Mouse (Mus musculus): ENCODE measurements around the gene Scrn2. TPM values are rescaled to one million over a fixed set of nuclear protein-coding genes. Genes with fewer than 3 reads are reported as not detected.

The Scrn2 gene
- polyA plus RNA-seq, 1 experiment, result 21.1 TPM

GRCm38 (mm10) chr11:97074235-97074634, 44.5 kb downstream of the Scrn2 start:
- Histone ChIP-seq H3K27me3 (ENCODE audit: control insufficient read depth, insufficient read depth, insufficient read length) (peaks cover 14% of the 10 kb centered on the region), H3ac (ENCODE audit: control insufficient read depth, insufficient read length, low read depth) (no peak overlapping the region), H3K36me3 (ENCODE audit: control insufficient read depth, insufficient read depth) (no peaks in the 10 kb centered on the region), H3K4me3 (ENCODE audit: insufficient read depth, poor library complexity, severe bottlenecking) (no peak overlapping the region), H3K79me3 (ENCODE audit: low read depth) (no peaks in the 10 kb centered on the region), H3K79me2 (ENCODE audit: control insufficient read depth, insufficient read depth) (no peaks in the 10 kb centered on the region)
- TF ChIP-seq MYOD1 (IDR thresholded peaks at IDR 0.05; ENCODE audit: control insufficient read depth, insufficient read length, low read depth) (no peak), MYOG (IDR thresholded peaks at IDR 0.05; ENCODE audit: control insufficient read depth, extremely low read depth, insufficient read length) (no peak), CEBPB (IDR thresholded peaks at IDR 0.05; ENCODE audit: low read depth) (no peak), FOSL1 (IDR thresholded peaks at IDR 0.05; ENCODE audit: insufficient read depth, low read length, poor library complexity, severe bottlenecking) (no peak), USF1 (IDR thresholded peaks at IDR 0.05; ENCODE audit: low read depth) (no peak), MAX (IDR thresholded peaks at IDR 0.05) (no peak), CTCF (IDR thresholded peaks at IDR 0.05; ENCODE audit: control insufficient read depth, insufficient read depth, insufficient read length) (no peak)

DNA sequence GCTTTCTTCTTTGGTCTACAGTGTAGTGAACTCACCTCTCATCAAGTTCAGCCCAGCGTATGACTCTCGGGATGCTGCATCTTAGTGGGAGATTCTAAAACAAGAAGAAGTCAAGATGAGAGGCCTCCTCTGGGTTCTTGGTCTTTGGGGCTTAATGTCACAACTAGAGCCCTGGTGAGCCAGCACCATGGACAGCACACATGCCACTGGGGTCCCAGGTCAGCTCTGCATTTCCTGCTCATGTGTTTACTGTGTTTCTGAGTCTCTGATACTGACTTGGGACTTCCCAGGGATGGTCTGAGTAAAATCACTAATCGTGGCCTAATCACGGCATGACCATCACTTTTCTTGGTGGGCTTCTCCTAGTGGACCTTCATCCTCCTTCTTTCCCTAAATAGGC, 49.0 kb downstream of the Scrn2 start:
- TF ChIP-seq CEBPB (IDR thresholded peaks at IDR 0.05; ENCODE audit: low read depth), result no peak
- H3K4me3 ChIP-seq (ENCODE audit: insufficient read depth, poor library complexity, severe bottlenecking), result no peak overlapping the region
- no peak overlapping the region for H3ac ChIP-seq (ENCODE audit: control insufficient read depth, insufficient read length, low read depth)
- peaks cover 14% of the 10 kb centered on the region for H3K27me3 ChIP-seq (ENCODE audit: control insufficient read depth, insufficient read depth, insufficient read length)
- no peaks in the 10 kb centered on the region for H3K36me3 ChIP-seq (ENCODE audit: control insufficient read depth, insufficient read depth)
- H3K79me3 ChIP-seq (ENCODE audit: low read depth), result no peaks in the 10 kb centered on the region
- H3K79me2 ChIP-seq (ENCODE audit: control insufficient read depth, insufficient read depth), result no peaks in the 10 kb centered on the region

GRCm38 (mm10) chr11:97080291-97080690, 50.6 kb downstream of the Scrn2 start:
- Histone ChIP-seq H3K79me2 (ENCODE audit: control insufficient read depth, insufficient read depth) (no peaks in the 10 kb centered on the region), H3K79me3 (ENCODE audit: low read depth) (no peaks in the 10 kb centered on the region), H3ac (ENCODE audit: control insufficient read depth, insufficient read length, low read depth) (no peak overlapping the region), H3K4me3 (ENCODE audit: insufficient read depth, poor library complexity, severe bottlenecking) (no peak overlapping the region), H3K36me3 (ENCODE audit: control insufficient read depth, insufficient read depth) (no peaks in the 10 kb centered on the region), H3K27me3 (ENCODE audit: control insufficient read depth, insufficient read depth, insufficient read length) (peaks cover 5% of the 10 kb centered on the region)
- TF ChIP-seq CTCF (IDR thresholded peaks at IDR 0.05; ENCODE audit: control insufficient read depth, insufficient read depth, insufficient read length), result no peak
- no peak for TF ChIP-seq FOSL1 (IDR thresholded peaks at IDR 0.05; ENCODE audit: insufficient read depth, low read length, poor library complexity, severe bottlenecking)
- TF ChIP-seq MYOD1 (IDR thresholded peaks at IDR 0.05; ENCODE audit: control insufficient read depth, insufficient read length, low read depth), result no peak
- TF ChIP-seq MYOG (IDR thresholded peaks at IDR 0.05; ENCODE audit: control insufficient read depth, extremely low read depth, insufficient read length), result no peak
- no peak for TF ChIP-seq CEBPB (IDR thresholded peaks at IDR 0.05; ENCODE audit: low read depth)
- TF ChIP-seq USF1 (IDR thresholded peaks at IDR 0.05; ENCODE audit: low read depth), result no peak
- TF ChIP-seq MAX (IDR thresholded peaks at IDR 0.05), result no peak

GRCm38 (mm10) chr11:97082977-97083376, 53.2 kb downstream of the Scrn2 start:
- Histone ChIP-seq H3K4me3 (ENCODE audit: insufficient read depth, poor library complexity, severe bottlenecking) (no peak overlapping the region), H3K79me2 (ENCODE audit: control insufficient read depth, insufficient read depth) (no peaks in the 10 kb centered on the region)
- TF ChIP-seq CTCF (IDR thresholded peaks at IDR 0.05; ENCODE audit: control insufficient read depth, insufficient read depth, insufficient read length) (no peak), MYOG (IDR thresholded peaks at IDR 0.05; ENCODE audit: control insufficient read depth, extremely low read depth, insufficient read length) (no peak), MYOD1 (IDR thresholded peaks at IDR 0.05; ENCODE audit: control insufficient read depth, insufficient read length, low read depth) (no peak), USF1 (IDR thresholded peaks at IDR 0.05; ENCODE audit: low read depth) (no peak), MAX (IDR thresholded peaks at IDR 0.05) (no peak), FOSL1 (IDR thresholded peaks at IDR 0.05; ENCODE audit: insufficient read depth, low read length, poor library complexity, severe bottlenecking) (no peak), CEBPB (IDR thresholded peaks at IDR 0.05; ENCODE audit: low read depth) (no peak)

More at GRCm38 (mm10) chr11:97082977-97083376, 53.2 kb downstream of the Scrn2 start:
- no peaks in the 10 kb centered on the region for H3K79me3 ChIP-seq (ENCODE audit: low read depth)
- no peak overlapping the region for H3ac ChIP-seq (ENCODE audit: control insufficient read depth, insufficient read length, low read depth)
- H3K36me3 ChIP-seq (ENCODE audit: control insufficient read depth, insufficient read depth), result no peaks in the 10 kb centered on the region
- H3K27me3 ChIP-seq (ENCODE audit: control insufficient read depth, insufficient read depth, insufficient read length), result no peaks in the 10 kb centered on the region

Small RNA genes within 50 kb of the gene (microRNA-seq; reads per million reads assigned to microRNA genes)
- 1.5 reads per million, percentile 33 among the genes with 10 or more reads in this experiment for gene Mir8103 (ENCODE audit: borderline microRNAs expressed)

Other genes with a start within 250 kb of the Scrn2 start
- 43.8 TPM for gene Cbx1, start 240.8 kb upstream of the Scrn2 start, polyA plus RNA-seq (2012; fragmentation: generic; extraction: Trizol)
- 89.3 TPM for gene Nfe2l1, start 200.0 kb upstream of the Scrn2 start, polyA plus RNA-seq (2012; fragmentation: generic; extraction: Trizol)
- 29.0 TPM for gene Copz2, start 180.1 kb upstream of the Scrn2 start, polyA plus RNA-seq (2012; fragmentation: generic; extraction: Trizol)
- 33.1 TPM for gene Cdk5rap3, start 113.4 kb upstream of the Scrn2 start, polyA plus RNA-seq (2012; fragmentation: generic; extraction: Trizol)
- 0.01 TPM for gene Prr15l, start 101.8 kb upstream of the Scrn2 start, polyA plus RNA-seq (2012; fragmentation: generic; extraction: Trizol)
- gene Pnpo, start 86.0 kb upstream of the Scrn2 start, polyA plus RNA-seq (2012; fragmentation: generic; extraction: Trizol), result 8.5 TPM
- gene Sp2, start 47.0 kb upstream of the Scrn2 start, polyA plus RNA-seq (2012; fragmentation: generic; extraction: Trizol), result 13.9 TPM
- 5.5 TPM for gene Sp6, start 16.5 kb upstream of the Scrn2 start, polyA plus RNA-seq (2012; fragmentation: generic; extraction: Trizol)
- gene Lrrc46, start 11.5 kb downstream of the Scrn2 start, polyA plus RNA-seq (2012; fragmentation: generic; extraction: Trizol), result 1.0 TPM
- 77.5 TPM for gene Mrpl10, start 11.6 kb downstream of the Scrn2 start, polyA plus RNA-seq (2012; fragmentation: generic; extraction: Trizol)
- gene Osbpl7, start 20.7 kb downstream of the Scrn2 start, polyA plus RNA-seq (2012; fragmentation: generic; extraction: Trizol), result 1.8 TPM
- gene Tbx21, start 85.4 kb downstream of the Scrn2 start, polyA plus RNA-seq (2012; fragmentation: generic; extraction: Trizol), result not detected
- 0.46 TPM for gene Tbkbp1, start 121.6 kb downstream of the Scrn2 start, polyA plus RNA-seq (2012; fragmentation: generic; extraction: Trizol)
- 180 TPM for gene Kpnb1, start 157.9 kb downstream of the Scrn2 start, polyA plus RNA-seq (2012; fragmentation: generic; extraction: Trizol)

Measured in C2C12 (cell line).